Mouse (Mus musculus): ENCODE results near the gene Irx3. TPM values are rescaled to one million over a fixed set of nuclear protein-coding genes. Genes with fewer than 3 reads are reported as not detected.

Gene Irx3
- polyA plus RNA-seq, 1 experiment from 2014 or later: 0.58 TPM

GRCm38 (mm10) chr8:91818784-91819183, 16.9 kb upstream of the Irx3 start:
- 20% methylated on average over 3 of the region's 3 CpGs for WGBS
- Histone ChIP-seq H3K4me2 (replicated peaks) (no peak overlapping the region), H3K4me1 (replicated peaks) (0 out of 2 replicates have a peak, but pooled peaks cover 3% of the 10 kb centered on the region), H3K27me3 (replicated peaks) (no peaks in the 10 kb centered on the region; the same call in 1 of the 2 replicates), H3K9ac (no peak overlapping the region), H3K36me3 (no peaks in the 10 kb centered on the region), H3K27ac (no peak overlapping the region), H3K9me3 (no peaks in the 10 kb centered on the region), H3K4me3 (replicated peaks) (no peak overlapping the region)
- no peak for ATAC-seq

GRCm38 (mm10) chr8:91814106-91814505, 12.2 kb upstream of the Irx3 start:
- Histone ChIP-seq H3K4me1 (replicated peaks) (no peaks in the 10 kb centered on the region), H3K9ac (no peak overlapping the region), H3K36me3 (no peaks in the 10 kb centered on the region), H3K27ac (no peak overlapping the region), H3K27me3 (replicated peaks) (peaks cover 9% of the 10 kb centered on the region), H3K4me3 (replicated peaks) (no peak overlapping the region), H3K4me2 (replicated peaks) (no peak overlapping the region), H3K9me3 (no peaks in the 10 kb centered on the region)
- no peak for ATAC-seq
- 89% methylated on average over 4 of the region's 4 CpGs for WGBS

- Histone ChIP-seq H3K4me3 (replicated peaks) (no peak overlapping the region), H3K36me3 (no peaks in the 10 kb centered on the region), H3K27me3 (replicated peaks) (peaks cover 78% of the 10 kb centered on the region), H3K9me3 (no peaks in the 10 kb centered on the region), H3K9ac (no peak overlapping the region), H3K4me2 (replicated peaks) (no peak overlapping the region), H3K4me1 (replicated peaks) (peaks cover 20% of the 10 kb centered on the region), H3K27ac (no peak overlapping the region)
- 9% methylated on average over 12 of the region's 12 CpGs for WGBS
- ATAC-seq: no peak
Observed at GRCm38 (mm10) chr8:91806720-91807241, 4.9 kb upstream of the Irx3 start.

- WGBS: 3% methylated on average over 33 of the region's 33 CpGs
- H3K4me2 ChIP-seq (replicated peaks): 0 out of 2 replicates have a peak overlapping the region, but pooled peaks have one; percentile 9
- peaks cover 26% of the 10 kb centered on the region for H3K4me1 ChIP-seq (replicated peaks)
- H3K36me3 ChIP-seq: no peaks in the 10 kb centered on the region
- H3K9me3 ChIP-seq: no peaks in the 10 kb centered on the region
- no peak for ATAC-seq
- H3K4me3 ChIP-seq (replicated peaks): no peak overlapping the region
- peaks cover 80% of the 10 kb centered on the region for H3K27me3 ChIP-seq (replicated peaks)
- H3K27ac ChIP-seq: no peak overlapping the region
- H3K9ac ChIP-seq: no peak overlapping the region
Observed at GRCm38 (mm10) chr8:91806084-91806719, 4.3 kb upstream of the Irx3 start.

GRCm38 (mm10) chr8:91805254-91805671, 3.4 kb upstream of the Irx3 start:
- Histone ChIP-seq H3K4me1 (replicated peaks) (peaks cover 35% of the 10 kb centered on the region), H3K4me3 (replicated peaks) (peak overlapping the region; percentile 14)

GRCm38 (mm10) chr8:91804403-91805253, 2.8 kb upstream of the Irx3 start:
- Histone ChIP-seq H3K9ac (no peak overlapping the region), H3K4me1 (replicated peaks) (peaks cover 42% of the 10 kb centered on the region), H3K36me3 (no peaks in the 10 kb centered on the region), H3K27ac (no peak overlapping the region), H3K27me3 (replicated peaks) (peaks cover 95% of the 10 kb centered on the region), H3K4me3 (replicated peaks) (no peak overlapping the region), H3K4me2 (replicated peaks) (peak overlapping the region; percentile 50; the same call in 1 of the 2 replicates), H3K9me3 (no peaks in the 10 kb centered on the region)
- WGBS: 3% methylated on average over 35 of the region's 36 CpGs
- no peak for ATAC-seq

More at GRCm38 (mm10) chr8:91805254-91805671, 3.4 kb upstream of the Irx3 start:
- peak overlapping the region; percentile 50 for H3K4me2 ChIP-seq (replicated peaks)
- H3K9me3 ChIP-seq: no peaks in the 10 kb centered on the region
- H3K9ac ChIP-seq: no peak overlapping the region
- WGBS: under 1% methylated on average over 32 of the region's 32 CpGs
- H3K36me3 ChIP-seq: no peaks in the 10 kb centered on the region
- peaks cover 89% of the 10 kb centered on the region for H3K27me3 ChIP-seq (replicated peaks)
- no peak overlapping the region for H3K27ac ChIP-seq
- ATAC-seq: no peak

GRCm38 (mm10) chr8:91803515-91804402, 1.9 kb upstream of the Irx3 start:
- Histone ChIP-seq H3K9me3 (no peaks in the 10 kb centered on the region), H3K4me1 (replicated peaks) (peaks cover 44% of the 10 kb centered on the region), H3K4me3 (replicated peaks) (no peak overlapping the region), H3K27me3 (replicated peaks) (peaks cover 95% of the 10 kb centered on the region), H3K9ac (no peak overlapping the region), H3K27ac (no peak overlapping the region), H3K36me3 (no peaks in the 10 kb centered on the region), H3K4me2 (replicated peaks) (no peak overlapping the region)
- 8% methylated on average over 28 of the region's 28 CpGs for WGBS
- no peak for ATAC-seq

GRCm38 (mm10) chr8:91802401-91803322, 795 bp upstream of the Irx3 start:
- 0 out of 2 replicates have a peak, but pooled peaks have one; percentile 2 for ATAC-seq
- Histone ChIP-seq H3K4me1 (replicated peaks) (peaks cover 50% of the 10 kb centered on the region), H3K27me3 (replicated peaks) (peaks cover 95% of the 10 kb centered on the region), H3K9me3 (no peaks in the 10 kb centered on the region), H3K4me3 (replicated peaks) (peak overlapping the region; percentile 48), H3K36me3 (no peaks in the 10 kb centered on the region), H3K4me2 (replicated peaks) (peak overlapping the region; percentile 97), H3K9ac (no peak overlapping the region), H3K27ac (no peak overlapping the region)
- WGBS: 3% methylated on average over 29 of the region's 29 CpGs

GRCm38 (mm10) chr8:91801241-91801811, 541 bp downstream of the Irx3 start:
- Histone ChIP-seq H3K4me1 (replicated peaks) (peaks cover 53% of the 10 kb centered on the region), H3K9me3 (no peaks in the 10 kb centered on the region), H3K27me3 (replicated peaks) (peaks cover 95% of the 10 kb centered on the region), H3K4me3 (replicated peaks) (peak overlapping the region; percentile 48), H3K9ac (peak overlapping the region; percentile 41), H3K4me2 (replicated peaks) (peak overlapping the region; percentile 97), H3K36me3 (no peaks in the 10 kb centered on the region), H3K27ac (no peak overlapping the region)
- under 1% methylated on average over 47 of the region's 57 CpGs for WGBS
- ATAC-seq: peak; percentile 73

- H3K9ac ChIP-seq: peak overlapping the region; percentile 41
- peaks cover 50% of the 10 kb centered on the region for H3K4me1 ChIP-seq (replicated peaks)
- H3K9me3 ChIP-seq: no peaks in the 10 kb centered on the region
- H3K36me3 ChIP-seq: no peaks in the 10 kb centered on the region
- peak; percentile 18 for ATAC-seq
- H3K27me3 ChIP-seq (replicated peaks): peaks cover 93% of the 10 kb centered on the region
- H3K27ac ChIP-seq: no peak overlapping the region
- under 1% methylated on average over 64 of the region's 64 CpGs for WGBS
- H3K4me2 ChIP-seq (replicated peaks): peak overlapping the region; percentile 97
- peak overlapping the region; percentile 48 for H3K4me3 ChIP-seq (replicated peaks)
Observed at GRCm38 (mm10) chr8:91800523-91801240, 1.2 kb downstream of the Irx3 start.

Data from intestine, embryonic 15.5 days (tissue).